Comparison of ENCODE assay signal across 9 mouse cellular contexts in the genomic region with DNA sequence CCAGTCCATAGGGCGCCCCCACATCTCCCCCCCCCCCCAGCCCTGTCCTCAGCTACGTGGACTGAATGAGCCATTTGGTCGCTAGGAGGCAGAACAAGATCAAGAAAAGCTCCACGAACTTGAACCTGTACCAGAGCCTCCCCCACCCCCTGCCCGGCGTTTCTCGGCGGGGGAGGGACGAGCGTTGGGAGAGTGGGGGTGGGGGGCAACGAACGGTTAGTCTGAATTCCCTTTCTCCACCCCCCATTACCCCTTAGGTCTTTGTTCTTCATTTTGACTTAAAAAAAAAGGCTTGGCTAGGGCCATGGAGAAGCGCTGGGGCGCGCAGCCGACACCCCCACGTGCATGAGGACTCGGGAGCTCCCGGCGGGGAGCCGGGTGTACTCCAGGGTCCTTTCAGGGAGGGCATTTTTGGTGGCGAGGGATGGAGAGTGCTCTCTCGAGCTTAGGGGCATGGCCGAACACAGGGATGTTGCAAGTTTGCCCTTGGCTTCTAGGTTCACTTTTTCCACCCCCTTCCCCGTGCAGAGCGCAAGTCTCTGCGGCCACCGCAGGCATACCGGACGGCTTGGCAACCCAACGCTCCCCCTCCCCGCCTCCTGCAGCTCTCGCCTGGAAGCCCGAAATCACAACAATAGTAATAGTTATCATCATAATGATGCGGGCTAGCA. TPM values are rescaled to one million over a fixed set of nuclear protein-coding genes. Genes with fewer than 3 reads are reported as not detected.
A peak's percentile ranks its signal among the peaks of the same experiment; 100 is the strongest.
DNase-seq lines count a peak whose midpoint lies in the region; ATAC-seq lines count a peak whose summit lies in the region.
"Had no signal": no experiment of that assay in that cellular context is flagged by ENCODE, and none has a peak within 500 bp of the region (broad histone marks: within the 10 kb centered on the region; RNA-seq: fewer than 3 reads in every experiment).

No protein-coding gene starts in this region.

- peak; percentile 18 for DNase-seq in urinary bladder, postnatal 25 days (ENCODE audit: low spot score)
- DNase-seq in urinary bladder, postnatal 10 days (ENCODE audit: low spot score) = no peak
- peak; percentile 53 for DNase-seq in kidney, postnatal 14 days
- peak; percentile 79 for DNase-seq in lung, postnatal 10 days
- DNase-seq in ovary, adult 18-20 months (ENCODE audit: low spot score) = peak; percentile 38
- DNase-seq in thymus, postnatal 25 days = peak; percentile 52

- H3K27me3 ChIP-seq in embryonic facial prominence, embryonic 12.5 days = no peaks in the 10 kb centered on the region
- no peaks in the 10 kb centered on the region for H3K27me3 ChIP-seq in heart, embryonic 16.5 days (ENCODE audit: control insufficient read depth, insufficient read depth, low read length)

- peak overlapping the region; percentile 98 for H3K9ac ChIP-seq in embryonic facial prominence, embryonic 12.5 days
- peak overlapping the region; percentile 89 for H3K9ac ChIP-seq in heart, embryonic 16.5 days (ENCODE audit: low read length)

- H3K36me3 ChIP-seq in embryonic facial prominence, embryonic 12.5 days = peaks cover 7% of the 10 kb centered on the region
- H3K36me3 ChIP-seq in heart, embryonic 16.5 days (ENCODE audit: control insufficient read depth, insufficient read depth) = peaks cover 3% of the 10 kb centered on the region; the same call in 1 of the 2 replicates

- ATAC-seq in embryonic facial prominence, embryonic 12.5 days (ENCODE audit: insufficient number of reproducible peaks, insufficient read depth, low FRiP score, low TSS enrichment) = peak; percentile 53
- ATAC-seq in heart, embryonic 16.5 days (replicated peaks; ENCODE audit: extremely low read depth, insufficient read depth, low FRiP score) = peak; percentile 30

- H3K9me3 ChIP-seq in embryonic facial prominence, embryonic 12.5 days = no peaks in the 10 kb centered on the region
- H3K9me3 ChIP-seq in heart, embryonic 16.5 days (replicated peaks; ENCODE audit: control insufficient read depth, low read length) = no peaks in the 10 kb centered on the region

- under 1% methylated on average over 35 of the region's 35 CpGs for WGBS in embryonic facial prominence, embryonic 12.5 days
- WGBS in heart, embryonic 16.5 days = under 1% methylated on average over 34 of the region's 35 CpGs

- peak overlapping the region; percentile 97 for H3K27ac ChIP-seq in embryonic facial prominence, embryonic 12.5 days
- H3K27ac ChIP-seq in heart, embryonic 16.5 days (ENCODE audit: low read length) = peak overlapping the region; percentile 92

- H3K4me2 ChIP-seq in embryonic facial prominence, embryonic 12.5 days (replicated peaks) = peak overlapping the region; percentile 88
- peak overlapping the region; percentile 92 for H3K4me2 ChIP-seq in heart, embryonic 16.5 days (ENCODE audit: low read depth, low read length)

- H3K4me3 ChIP-seq in embryonic facial prominence, embryonic 12.5 days = peak overlapping the region; percentile 80
- H3K4me3 ChIP-seq in heart, embryonic 16.5 days (ENCODE audit: low read length) = peak overlapping the region; percentile 83
- H3K4me3 ChIP-seq: myocyte had no signal

- H3K4me1 ChIP-seq in embryonic facial prominence, embryonic 12.5 days = peaks cover 17% of the 10 kb centered on the region
- H3K4me1 ChIP-seq in heart, embryonic 16.5 days (ENCODE audit: control insufficient read depth, insufficient read depth, low read length) = peaks cover 21% of the 10 kb centered on the region

RNA-seq across cellular contexts. Expression of a gene that starts 3.3 kb away (rescaled TPM):
- polyA plus RNA-seq in embryonic facial prominence, embryonic 12.5 days (2016; fragmentation: Nextera tagmentation; extraction: Ambion mirVana) = 80.5 and 86.3 TPM in 2 replicates
- 15.0 TPM in 2 replicates for polyA plus RNA-seq in heart, embryonic 16.5 days (2015; fragmentation: Nextera tagmentation; extraction: Ambion mirVana)
- polyA plus RNA-seq: myocyte had no signal

RNA-seq across cellular contexts. Expression of a gene that starts 6.3 kb away (rescaled TPM):
- not detected in 2 replicates for polyA plus RNA-seq in embryonic facial prominence, embryonic 12.5 days (2016; fragmentation: Nextera tagmentation; extraction: Ambion mirVana)
- polyA plus RNA-seq in heart, embryonic 16.5 days (2015; fragmentation: Nextera tagmentation; extraction: Ambion mirVana) = not detected in 2 replicates
- polyA plus RNA-seq: myocyte had no signal
